Mouse (Mus musculus) left cerebral cortex, postnatal 25 days (tissue): ENCODE results near the gene Mybl2. TPM values are rescaled to one million over a fixed set of nuclear protein-coding genes. Genes with fewer than 3 reads are reported as not detected.

Experiments
- DNase-seq, 2 experiments: peaks; one replicate each; pipeline ENCODE4 v3.0.0; 2022; ENCODE audit warnings: low spot score in 2 of 2, mixed read lengths in 1 of 2
- intact Hi-C: fragments of 180-260 bp; cut with DNase I; formaldehyde crosslinking; loops from one replicate; pipeline ENCODE4 v1.15.1; 2025
- total RNA-seq, 2 experiments: library from RNA; stranded (reverse); gene quantifications; 2 replicates each; pipeline ENCODE4 v1.2.3; 2021

Mybl2 gene
- total RNA-seq, 2 experiments from 2014 or later, result 1.1 to 1.4 TPM

DNA sequence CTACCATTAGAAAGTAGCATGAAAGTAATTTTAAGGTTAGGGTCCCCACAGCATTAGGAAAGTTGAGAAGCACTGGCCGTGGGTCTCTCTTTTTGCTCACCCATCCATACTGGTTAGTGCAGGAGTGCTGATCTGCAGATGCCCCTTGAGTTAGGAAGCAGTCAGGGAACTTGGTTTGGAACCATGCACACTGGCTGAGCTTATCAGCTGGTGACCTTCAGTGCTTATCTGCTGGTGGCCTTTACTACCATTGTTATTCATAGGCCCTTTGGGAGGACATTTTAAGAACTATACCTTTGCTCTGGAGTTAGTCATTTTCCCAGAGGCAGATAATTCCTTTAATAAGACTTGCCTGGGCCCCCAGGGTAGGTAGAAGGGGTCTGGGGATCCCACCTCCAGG lies 12.7 kb downstream of the Mybl2 start:
- DNase-seq, result no peak
- intact Hi-C loops, result no loop called here

- intact Hi-C loops, result no loop called here
- no peak for DNase-seq
These were observed 15.7 kb downstream of the Mybl2 start for GRCm38 (mm10) chr2:163070213-163070612.

GRCm38 (mm10) chr2:163071590-163071989 lies 17.1 kb downstream of the Mybl2 start:
- intact Hi-C loops, result no loop called here
- no peak for DNase-seq

GRCm38 (mm10) chr2:163073023-163073757 lies 18.7 kb downstream of the Mybl2 start:
- intact Hi-C loops, result no loop called here
- DNase-seq, result no peak

DNA sequence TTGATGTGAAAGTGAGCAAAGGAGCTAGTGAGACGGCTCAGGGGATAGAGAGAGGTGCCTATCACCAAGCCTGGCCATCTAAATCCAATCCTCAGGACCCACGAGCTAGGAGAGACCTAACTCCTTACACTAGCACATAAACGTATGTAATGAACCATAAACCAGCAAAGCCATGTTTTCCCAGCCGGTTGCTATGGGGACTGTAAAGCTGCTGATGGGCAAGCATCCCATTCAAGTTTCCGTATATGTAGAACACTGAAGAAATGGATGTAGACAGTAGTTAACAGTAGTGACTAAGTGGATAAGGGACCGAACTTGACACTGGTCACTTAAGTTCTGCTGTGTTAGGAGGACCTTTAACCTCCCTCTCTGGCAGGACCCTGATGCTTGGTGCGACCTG lies 19.5 kb downstream of the Mybl2 start:
- intact Hi-C loops, result no loop called here
- peak; percentile 20 to 33 for DNase-seq

- intact Hi-C loops, result no loop called here
- no peak for DNase-seq
These were observed 20.3 kb downstream of the Mybl2 start for GRCm38 (mm10) chr2:163074808-163075207.

- intact Hi-C loops, result no loop called here
- no peak for DNase-seq
These were observed 20.7 kb downstream of the Mybl2 start for GRCm38 (mm10) chr2:163075234-163075633.

DNA sequence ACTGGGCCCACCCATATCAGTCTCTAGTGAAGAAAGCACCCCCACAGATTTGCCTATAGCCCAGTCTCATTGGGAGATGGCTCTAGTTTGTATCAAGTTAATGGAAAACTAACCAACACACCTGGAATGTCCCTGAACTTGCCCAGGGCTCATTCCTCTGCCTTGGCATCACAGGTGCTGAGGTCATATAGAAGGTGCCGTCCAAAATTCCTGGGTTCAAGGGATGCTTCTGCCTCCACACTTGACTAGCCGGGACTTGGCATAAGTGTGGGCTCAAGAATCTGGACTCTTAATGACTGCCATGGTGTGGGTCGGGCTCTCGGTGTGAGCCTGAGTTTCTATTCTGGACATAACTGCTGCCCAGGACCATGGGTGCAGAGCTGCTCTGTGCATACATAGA lies 24.6 kb downstream of the Mybl2 start:
- no peak for DNase-seq
- intact Hi-C loops, result no loop called here

- intact Hi-C loops, result no loop called here
- DNase-seq, result no peak
These were observed 28.1 kb downstream of the Mybl2 start for GRCm38 (mm10) chr2:163082591-163082990.

DNA sequence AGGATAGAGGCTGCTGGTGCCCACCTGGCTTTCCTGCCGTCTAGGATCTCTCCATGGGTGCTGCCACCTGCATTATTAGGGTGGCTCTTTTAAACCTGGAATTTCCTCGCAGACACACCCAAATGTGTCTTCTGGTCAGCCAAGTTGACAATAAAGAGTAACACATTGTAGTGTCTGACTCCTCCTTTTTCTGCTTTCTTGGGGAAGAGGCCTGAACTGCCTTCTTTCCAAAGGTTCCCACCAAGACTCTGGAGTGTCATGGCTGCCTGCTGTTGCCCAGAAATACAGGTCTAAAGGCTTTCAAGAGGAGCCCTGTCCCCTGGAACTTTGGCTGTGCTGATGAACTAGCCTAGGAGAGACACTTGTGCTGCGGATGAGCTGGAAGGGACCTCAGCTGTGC lies 30.0 kb downstream of the Mybl2 start:
- intact Hi-C loops, result no loop called here
- DNase-seq, result no peak

- no peak for DNase-seq
- intact Hi-C loops, result no loop called here
These were observed 30.6 kb downstream of the Mybl2 start for GRCm38 (mm10) chr2:163085047-163085446.

- no peak for DNase-seq
- intact Hi-C loops, result no loop called here
These were observed 32.1 kb downstream of the Mybl2 start for GRCm38 (mm10) chr2:163086561-163086960.

DNA sequence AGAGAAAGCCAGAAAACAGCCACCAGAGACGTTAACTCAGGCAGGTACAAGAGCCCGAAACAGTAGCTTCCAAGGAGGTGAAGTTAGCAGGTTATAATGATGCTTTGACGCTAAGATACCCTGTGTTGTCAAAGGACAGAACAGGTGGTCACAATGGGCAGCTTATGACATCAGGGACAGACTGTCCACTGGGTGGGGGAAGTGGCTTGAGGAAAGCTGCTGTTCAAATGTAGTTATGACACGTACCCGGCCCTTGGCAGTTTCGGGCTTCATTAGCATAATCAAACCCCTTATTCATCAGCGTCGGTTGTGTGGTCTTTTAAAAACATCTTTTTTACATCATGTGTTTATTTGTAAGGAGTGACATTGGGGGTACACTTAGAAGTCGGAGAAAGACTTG lies 33.2 kb downstream of the Mybl2 start, which contains the start of gene Gtsf1l:
Gtsf1l (minus strand) TSS at position 128 of the 400 bp plus-strand sequence.
- intact Hi-C loops, result no loop called here
- no peak for DNase-seq

DNA sequence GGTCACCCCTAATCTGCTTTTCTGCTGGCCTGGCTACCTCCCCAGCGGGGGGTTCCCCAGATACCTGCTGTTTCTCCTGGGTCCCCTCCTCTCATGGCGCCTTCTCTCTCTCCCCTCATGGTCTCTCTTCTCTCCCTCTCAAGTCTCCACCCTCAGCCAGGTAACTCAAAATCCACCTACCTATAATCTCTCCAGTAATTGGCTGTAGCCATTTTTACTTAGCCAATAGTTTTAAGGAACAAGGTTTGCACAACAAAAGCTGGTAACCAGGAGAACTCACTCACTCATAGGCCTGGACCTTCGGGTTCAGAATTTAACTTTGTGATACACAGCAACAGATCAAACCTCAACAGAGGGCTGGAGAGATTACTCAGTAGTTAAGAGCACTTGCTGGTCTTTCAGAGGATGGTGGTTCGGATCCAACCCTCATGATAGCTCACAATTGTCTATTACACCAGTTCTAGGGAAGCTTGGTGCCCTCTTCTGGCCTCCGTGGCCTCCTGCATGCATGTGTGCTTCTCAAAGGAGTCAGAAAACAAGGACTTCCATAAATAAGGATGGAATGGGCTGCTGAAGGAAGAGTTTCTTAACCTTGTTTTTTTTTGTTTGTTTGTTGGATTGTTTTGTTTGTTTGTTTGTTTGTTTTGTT lies 35.1 kb downstream of the Mybl2 start:
- intact Hi-C loops, result no loop called here
- no peak for DNase-seq

DNA sequence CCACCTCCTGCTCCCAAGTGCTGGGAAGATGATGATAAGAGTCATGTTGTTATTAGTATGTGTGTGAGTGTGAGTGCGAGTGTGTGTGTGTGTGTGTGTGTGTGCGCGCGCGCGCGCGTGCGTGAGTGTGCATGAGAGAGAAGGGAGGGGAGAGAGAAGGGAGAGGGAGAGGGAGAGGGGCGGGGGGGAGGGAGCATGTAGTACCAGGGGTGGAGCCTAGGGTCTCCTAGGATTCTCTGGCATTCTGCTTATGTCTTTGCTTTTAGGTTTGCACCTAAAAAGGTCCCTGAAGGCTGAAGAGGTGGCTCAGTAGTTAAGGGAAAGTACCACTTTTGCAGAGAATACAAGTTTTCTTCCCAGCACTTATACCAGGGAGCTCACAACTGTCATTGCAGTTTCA lies 40.4 kb downstream of the Mybl2 start:
- intact Hi-C loops, result no loop called here
- DNase-seq, result no peak

GRCm38 (mm10) chr2:163095784-163096183 lies 41.3 kb downstream of the Mybl2 start:
- intact Hi-C loops, result no loop called here

DNA sequence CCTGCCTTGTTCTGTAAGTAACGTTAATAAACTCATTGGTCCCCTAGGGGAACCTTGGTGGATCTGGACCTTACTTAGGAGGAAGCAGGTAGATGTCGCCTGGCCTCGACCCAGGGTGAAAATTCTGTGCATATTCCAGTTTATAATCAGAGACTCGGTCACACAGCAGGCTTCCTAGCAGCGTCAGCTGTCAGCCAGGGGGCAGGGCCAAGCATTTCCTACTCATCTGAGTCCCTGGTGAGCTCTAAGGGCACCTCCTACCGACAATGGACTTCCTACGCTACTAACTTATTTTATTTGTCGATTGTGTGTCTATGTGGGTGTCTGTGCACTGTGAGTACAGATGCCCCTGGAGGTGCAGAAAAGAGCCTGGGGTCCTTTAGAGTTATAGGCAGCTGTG lies 45.4 kb downstream of the Mybl2 start:
- no peak for DNase-seq
- intact Hi-C loops, result loop anchor here (5.0 kb wide), 2 partner anchors 102 to 302 kb away; partner anchors contain the start of gene Tox2

More at GRCm38 (mm10) chr2:163095784-163096183, 41.3 kb downstream of the Mybl2 start:
- no peak for DNase-seq

DNA sequence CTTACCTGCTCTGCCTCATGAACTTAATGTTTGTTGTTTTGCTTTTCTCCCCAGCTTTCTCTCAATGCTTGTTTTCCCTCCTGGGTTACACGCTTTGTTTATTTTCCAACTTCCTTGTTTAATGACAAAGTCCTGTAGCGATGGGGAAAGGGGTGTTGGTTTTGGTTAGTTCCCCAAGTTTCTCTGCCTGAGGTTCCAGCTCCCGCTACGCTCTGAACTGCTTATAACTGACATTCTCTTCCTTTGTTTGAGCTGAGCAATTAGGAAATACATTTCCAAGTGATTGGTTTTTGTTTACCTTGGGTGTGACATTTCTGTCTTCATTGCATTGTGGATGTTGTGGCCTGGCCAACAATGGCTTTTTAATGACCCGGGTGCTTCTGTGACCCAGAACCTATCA lies 46.1 kb downstream of the Mybl2 start:
- intact Hi-C loops, result loop anchor here (5.0 kb wide), 2 partner anchors 102 to 302 kb away; partner anchors contain the start of gene Tox2

DNA sequence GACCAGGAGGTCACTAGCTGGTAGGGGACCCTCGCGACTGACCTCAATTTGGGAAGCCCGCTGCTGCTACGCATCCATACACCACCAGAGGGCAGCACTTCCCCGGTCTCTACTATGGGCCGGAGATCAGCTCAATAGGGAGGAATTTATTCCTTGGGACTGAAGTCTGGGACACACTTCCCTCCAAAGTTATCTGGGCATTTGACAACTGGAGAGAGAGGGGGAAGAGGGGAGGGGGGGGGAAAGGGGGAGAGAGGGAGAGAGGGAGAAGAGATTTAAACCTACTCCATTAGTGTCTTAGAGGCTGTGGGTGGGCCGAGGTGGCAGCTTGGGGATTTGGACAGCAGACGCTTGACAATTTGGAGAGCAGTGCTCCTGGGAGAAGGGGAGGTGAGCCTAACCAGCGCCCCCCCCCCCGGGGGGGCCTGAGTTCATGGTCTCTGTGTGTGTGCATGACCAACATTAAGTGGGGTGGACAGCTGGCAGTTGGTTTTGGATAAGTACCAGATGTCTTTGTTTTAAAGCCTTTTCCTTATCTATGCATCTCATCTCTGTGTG lies 47.2 kb downstream of the Mybl2 start:
- intact Hi-C loops, result loop anchor here (1.0 to 5.0 kb wide), 3 partner anchors 101 to 301 kb away; partner anchors contain the start of gene Tox2
- DNase-seq, result peak; percentile 37 to 58

More for the DNA sequence above, 46.1 kb downstream of the Mybl2 start:
- DNase-seq, result no peak

- DNase-seq, result no peak
- intact Hi-C loops, result loop anchor here (5.0 kb wide), 2 partner anchors 100 to 300 kb away; partner anchors contain the start of gene Tox2
These were observed 47.7 kb downstream of the Mybl2 start for GRCm38 (mm10) chr2:163102216-163102615.
